Mouse (Mus musculus): ENCODE measurements around the gene Wdr46.

DNA sequence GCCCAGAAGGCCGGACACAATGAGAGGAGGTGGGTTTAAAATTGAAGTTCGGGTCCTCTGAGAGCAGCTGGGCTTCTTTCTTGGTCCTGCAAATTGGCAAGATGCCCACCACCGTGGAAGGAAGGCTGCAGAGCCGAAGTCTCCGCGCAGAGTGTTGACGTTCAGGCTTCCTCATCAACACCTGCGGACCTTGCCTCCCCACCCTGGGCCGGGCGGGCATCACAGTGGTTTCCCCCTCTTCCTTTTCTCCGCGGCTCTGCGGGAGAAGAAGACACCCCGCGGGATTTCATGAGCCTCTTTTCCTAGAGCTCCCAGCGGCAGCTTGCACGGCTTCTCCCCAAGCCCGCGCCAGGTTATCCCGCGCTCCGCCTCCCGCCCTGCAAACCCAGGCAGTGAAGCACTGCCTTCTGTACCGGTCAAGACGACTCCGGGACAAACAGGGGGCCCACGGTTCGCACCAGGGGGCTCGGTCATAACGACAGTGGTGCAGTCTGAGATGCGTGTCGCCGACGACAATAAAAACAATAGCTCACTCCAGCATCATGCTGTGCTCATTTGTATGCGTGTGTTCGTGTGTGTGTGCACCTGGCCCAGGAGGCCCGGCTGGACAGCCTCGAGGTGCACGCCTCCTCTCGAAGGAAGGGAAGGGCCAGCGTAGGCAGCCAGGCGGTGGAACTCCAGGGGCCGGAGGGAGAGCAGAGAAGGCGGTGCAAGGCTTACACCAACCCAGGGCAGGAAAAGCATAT lies 32.0 kb upstream of the Wdr46 start:
- TF ChIP-seq CTCF (IDR thresholded peaks at IDR 0.05; ENCODE audit: low read depth, low read length) (no peak), POLR2A (IDR thresholded peaks at IDR 0.05; ENCODE audit: borderline replicate concordance, low read depth, low read length) (no peak)
